Mouse (Mus musculus): Measurements from ENCODE around the gene Cpz. TPM values are rescaled to one million over a fixed set of nuclear protein-coding genes. Genes with fewer than 3 reads are reported as not detected.

Gene Cpz
- polyA plus RNA-seq, 1 experiment: 0.77 TPM

- TF ChIP-seq MYOG (IDR thresholded peaks at IDR 0.05; ENCODE audit: control insufficient read depth, extremely low read depth, insufficient read length) (no peak), MAX (IDR thresholded peaks at IDR 0.05) (no peak), USF1 (IDR thresholded peaks at IDR 0.05; ENCODE audit: low read depth) (no peak), CEBPB (IDR thresholded peaks at IDR 0.05; ENCODE audit: low read depth) (no peak), FOSL1 (IDR thresholded peaks at IDR 0.05; ENCODE audit: insufficient read depth, low read length, poor library complexity, severe bottlenecking) (no peak), CTCF (IDR thresholded peaks at IDR 0.05; ENCODE audit: control insufficient read depth, insufficient read depth, insufficient read length) (no peak), MYOD1 (IDR thresholded peaks at IDR 0.05; ENCODE audit: control insufficient read depth, insufficient read length, low read depth) (no peak)
- Histone ChIP-seq H3K79me2 (ENCODE audit: control insufficient read depth, insufficient read depth) (no peaks in the 10 kb centered on the region), H3K79me3 (ENCODE audit: low read depth) (no peaks in the 10 kb centered on the region), H3K27me3 (ENCODE audit: control insufficient read depth, insufficient read depth, insufficient read length) (peaks cover 80% of the 10 kb centered on the region), H3K4me3 (ENCODE audit: insufficient read depth, poor library complexity, severe bottlenecking) (no peak overlapping the region), H3K36me3 (ENCODE audit: control insufficient read depth, insufficient read depth) (no peaks in the 10 kb centered on the region), H3ac (ENCODE audit: control insufficient read depth, insufficient read length, low read depth) (no peak overlapping the region)
Measured at GRCm38 (mm10) chr5:35494773-35495390, 30.6 kb downstream of the Cpz start.

GRCm38 (mm10) chr5:35493770-35494169 lies 31.7 kb downstream of the Cpz start:
- H3K79me2 ChIP-seq (ENCODE audit: control insufficient read depth, insufficient read depth): no peaks in the 10 kb centered on the region
- H3ac ChIP-seq (ENCODE audit: control insufficient read depth, insufficient read length, low read depth): no peak overlapping the region
- H3K36me3 ChIP-seq (ENCODE audit: control insufficient read depth, insufficient read depth): no peaks in the 10 kb centered on the region
- peaks cover 84% of the 10 kb centered on the region for H3K27me3 ChIP-seq (ENCODE audit: control insufficient read depth, insufficient read depth, insufficient read length)
- TF ChIP-seq MAX (IDR thresholded peaks at IDR 0.05): no peak
- no peak for TF ChIP-seq CEBPB (IDR thresholded peaks at IDR 0.05; ENCODE audit: low read depth)
- TF ChIP-seq MYOG (IDR thresholded peaks at IDR 0.05; ENCODE audit: control insufficient read depth, extremely low read depth, insufficient read length): no peak
- no peak for TF ChIP-seq USF1 (IDR thresholded peaks at IDR 0.05; ENCODE audit: low read depth)
- no peak for TF ChIP-seq MYOD1 (IDR thresholded peaks at IDR 0.05; ENCODE audit: control insufficient read depth, insufficient read length, low read depth)
- TF ChIP-seq FOSL1 (IDR thresholded peaks at IDR 0.05; ENCODE audit: insufficient read depth, low read length, poor library complexity, severe bottlenecking): no peak
- no peak for TF ChIP-seq CTCF (IDR thresholded peaks at IDR 0.05; ENCODE audit: control insufficient read depth, insufficient read depth, insufficient read length)
- H3K4me3 ChIP-seq (ENCODE audit: insufficient read depth, poor library complexity, severe bottlenecking): no peak overlapping the region
- H3K79me3 ChIP-seq (ENCODE audit: low read depth): no peaks in the 10 kb centered on the region

GRCm38 (mm10) chr5:35479521-35479920 lies 46.0 kb downstream of the Cpz start:
- Histone ChIP-seq H3K4me3 (ENCODE audit: insufficient read depth, poor library complexity, severe bottlenecking) (no peak overlapping the region), H3K36me3 (ENCODE audit: control insufficient read depth, insufficient read depth) (no peaks in the 10 kb centered on the region), H3K79me3 (ENCODE audit: low read depth) (no peaks in the 10 kb centered on the region), H3K79me2 (ENCODE audit: control insufficient read depth, insufficient read depth) (no peaks in the 10 kb centered on the region), H3K27me3 (ENCODE audit: control insufficient read depth, insufficient read depth, insufficient read length) (peaks cover 51% of the 10 kb centered on the region), H3ac (ENCODE audit: control insufficient read depth, insufficient read length, low read depth) (no peak overlapping the region)
- TF ChIP-seq MAX (IDR thresholded peaks at IDR 0.05) (no peak), CTCF (IDR thresholded peaks at IDR 0.05; ENCODE audit: control insufficient read depth, insufficient read depth, insufficient read length) (no peak), CEBPB (IDR thresholded peaks at IDR 0.05; ENCODE audit: low read depth) (no peak), MYOG (IDR thresholded peaks at IDR 0.05; ENCODE audit: control insufficient read depth, extremely low read depth, insufficient read length) (no peak), FOSL1 (IDR thresholded peaks at IDR 0.05; ENCODE audit: insufficient read depth, low read length, poor library complexity, severe bottlenecking) (no peak), USF1 (IDR thresholded peaks at IDR 0.05; ENCODE audit: low read depth) (no peak)

- Histone ChIP-seq H3ac (ENCODE audit: control insufficient read depth, insufficient read length, low read depth) (no peak overlapping the region), H3K36me3 (ENCODE audit: control insufficient read depth, insufficient read depth) (no peaks in the 10 kb centered on the region), H3K27me3 (ENCODE audit: control insufficient read depth, insufficient read depth, insufficient read length) (peaks cover 70% of the 10 kb centered on the region), H3K4me3 (ENCODE audit: insufficient read depth, poor library complexity, severe bottlenecking) (no peak overlapping the region), H3K79me2 (ENCODE audit: control insufficient read depth, insufficient read depth) (no peaks in the 10 kb centered on the region), H3K79me3 (ENCODE audit: low read depth) (no peaks in the 10 kb centered on the region)
- TF ChIP-seq FOSL1 (IDR thresholded peaks at IDR 0.05; ENCODE audit: insufficient read depth, low read length, poor library complexity, severe bottlenecking): no peak
- no peak for TF ChIP-seq MYOG (IDR thresholded peaks at IDR 0.05; ENCODE audit: control insufficient read depth, extremely low read depth, insufficient read length)
- no peak for TF ChIP-seq CEBPB (IDR thresholded peaks at IDR 0.05; ENCODE audit: low read depth)
- no peak for TF ChIP-seq MAX (IDR thresholded peaks at IDR 0.05)
- TF ChIP-seq CTCF (IDR thresholded peaks at IDR 0.05; ENCODE audit: control insufficient read depth, insufficient read depth, insufficient read length): no peak
- TF ChIP-seq MYOD1 (IDR thresholded peaks at IDR 0.05; ENCODE audit: control insufficient read depth, insufficient read length, low read depth): no peak
- TF ChIP-seq USF1 (IDR thresholded peaks at IDR 0.05; ENCODE audit: low read depth): no peak
Measured at GRCm38 (mm10) chr5:35475236-35475635, 50.3 kb downstream of the Cpz start.

GRCm38 (mm10) chr5:35470885-35471528 lies 54.5 kb downstream of the Cpz start:
- TF ChIP-seq MYOD1 (IDR thresholded peaks at IDR 0.05; ENCODE audit: control insufficient read depth, insufficient read length, low read depth) (no peak), USF1 (IDR thresholded peaks at IDR 0.05; ENCODE audit: low read depth) (no peak), CTCF (IDR thresholded peaks at IDR 0.05; ENCODE audit: control insufficient read depth, insufficient read depth, insufficient read length) (no peak)
- no peaks in the 10 kb centered on the region for H3K79me2 ChIP-seq (ENCODE audit: control insufficient read depth, insufficient read depth)
- H3K27me3 ChIP-seq (ENCODE audit: control insufficient read depth, insufficient read depth, insufficient read length): peaks cover 84% of the 10 kb centered on the region
- H3K4me3 ChIP-seq (ENCODE audit: insufficient read depth, poor library complexity, severe bottlenecking): no peak overlapping the region
- H3K79me3 ChIP-seq (ENCODE audit: low read depth): no peaks in the 10 kb centered on the region
- no peaks in the 10 kb centered on the region for H3K36me3 ChIP-seq (ENCODE audit: control insufficient read depth, insufficient read depth)
- H3ac ChIP-seq (ENCODE audit: control insufficient read depth, insufficient read length, low read depth): no peak overlapping the region
